Mouse (Mus musculus) testis, adult 2 months (tissue): Measurements from ENCODE around the gene Rab13.

Source experiments
- CTCF ChIP-seq: fragments of 200-500 bp; IDR thresholded peaks from 2 replicates; pipeline ENCODE4 v1.5.1; 2012; ENCODE audit warnings: low read depth, mild to moderate bottlenecking, inconsistent platforms, low read length, moderate library complexity; ENCODE audit not compliant: control insufficient read depth, insufficient read depth, insufficient replicate concordance
- POLR2A ChIP-seq: fragments of 200-500 bp; IDR thresholded peaks from 2 replicates; pipeline ENCODE4 v1.6.1; 2012; ENCODE audit warnings: low read depth, mild to moderate bottlenecking, inconsistent platforms, low read length, moderate library complexity; ENCODE audit not compliant: control insufficient read depth

GRCm38 (mm10) chr3:90258521-90258920, 45.0 kb downstream of the Rab13 start:
- no peak for TF ChIP-seq CTCF
- no peak for TF ChIP-seq POLR2A
